Mouse (Mus musculus): ENCODE data around the gene 4930556J24Rik. TPM values are rescaled to one million over a fixed set of nuclear protein-coding genes. Genes with fewer than 3 reads are reported as not detected.
"Not testable (repeated sequence)": the region's sequence is repeated elsewhere in the genome, so short reads cannot be mapped to it uniquely, and the experiment has no call there.

The 4930556J24Rik gene
- polyA plus RNA-seq, 1 experiment: not detected

GRCm38 (mm10) chr11:3914109-3914840 is 62.3 kb downstream of the 4930556J24Rik start, which contains the start of gene Slc35e4:
TSS of gene Slc35e4 (minus strand) at chr11:3914664.
- DNase-seq (ENCODE audit: low read depth): peak; percentile 90
- TF ChIP-seq CTCF (IDR thresholded peaks at IDR 0.05; ENCODE audit: borderline replicate concordance, extremely low read depth, insufficient read depth, insufficient read length) (peak; percentile 95), POLR2A (IDR thresholded peaks at IDR 0.05; ENCODE audit: borderline replicate concordance, extremely low read depth, insufficient read depth, insufficient read length, poor library complexity, severe bottlenecking) (no peak)

GRCm38 (mm10) chr11:3913316-3914108 is 63.1 kb downstream of the 4930556J24Rik start:
- peak; percentile 95 for DNase-seq (ENCODE audit: low read depth)
- TF ChIP-seq POLR2A (IDR thresholded peaks at IDR 0.05; ENCODE audit: borderline replicate concordance, extremely low read depth, insufficient read depth, insufficient read length, poor library complexity, severe bottlenecking): peak; percentile 21; the same call in 1 of the 2 replicates
- no peak for TF ChIP-seq CTCF (IDR thresholded peaks at IDR 0.05; ENCODE audit: borderline replicate concordance, extremely low read depth, insufficient read depth, insufficient read length)

GRCm38 (mm10) chr11:3912875-3913271 is 63.7 kb downstream of the 4930556J24Rik start:
- DNase-seq (ENCODE audit: low read depth): peak; percentile 55

GRCm38 (mm10) chr11:3912100-3912874 is 64.3 kb downstream of the 4930556J24Rik start:
- no peak for TF ChIP-seq POLR2A (IDR thresholded peaks at IDR 0.05; ENCODE audit: borderline replicate concordance, extremely low read depth, insufficient read depth, insufficient read length, poor library complexity, severe bottlenecking)
- peak; percentile 89 for DNase-seq (ENCODE audit: low read depth)

More at GRCm38 (mm10) chr11:3912875-3913271, 63.7 kb downstream of the 4930556J24Rik start:
- TF ChIP-seq POLR2A (IDR thresholded peaks at IDR 0.05; ENCODE audit: borderline replicate concordance, extremely low read depth, insufficient read depth, insufficient read length, poor library complexity, severe bottlenecking): no peak
- no peak; the same call in 1 of the 2 replicates for TF ChIP-seq CTCF (IDR thresholded peaks at IDR 0.05; ENCODE audit: borderline replicate concordance, extremely low read depth, insufficient read depth, insufficient read length)

- DNase-seq (ENCODE audit: low read depth): not testable (repeated sequence)
These were observed 65.1 kb downstream of the 4930556J24Rik start for GRCm38 (mm10) chr11:3911440-3911839.

- TF ChIP-seq CTCF (IDR thresholded peaks at IDR 0.05; ENCODE audit: borderline replicate concordance, extremely low read depth, insufficient read depth, insufficient read length): no peak
- no peak for TF ChIP-seq POLR2A (IDR thresholded peaks at IDR 0.05; ENCODE audit: borderline replicate concordance, extremely low read depth, insufficient read depth, insufficient read length, poor library complexity, severe bottlenecking)
- DNase-seq (ENCODE audit: low read depth): no peak
These were observed 65.9 kb downstream of the 4930556J24Rik start for GRCm38 (mm10) chr11:3910513-3911310.

- no peak for DNase-seq (ENCODE audit: low read depth)
- TF ChIP-seq CTCF (IDR thresholded peaks at IDR 0.05; ENCODE audit: borderline replicate concordance, extremely low read depth, insufficient read depth, insufficient read length) (no peak), POLR2A (IDR thresholded peaks at IDR 0.05; ENCODE audit: borderline replicate concordance, extremely low read depth, insufficient read depth, insufficient read length, poor library complexity, severe bottlenecking) (no peak)
These were observed 67.3 kb downstream of the 4930556J24Rik start for GRCm38 (mm10) chr11:3909236-3909635.

GRCm38 (mm10) chr11:3905446-3905845 is 71.1 kb downstream of the 4930556J24Rik start:
- DNase-seq (ENCODE audit: low read depth): no peak
- TF ChIP-seq POLR2A (IDR thresholded peaks at IDR 0.05; ENCODE audit: borderline replicate concordance, extremely low read depth, insufficient read depth, insufficient read length, poor library complexity, severe bottlenecking) (no peak), CTCF (IDR thresholded peaks at IDR 0.05; ENCODE audit: borderline replicate concordance, extremely low read depth, insufficient read depth, insufficient read length) (no peak)

- no peak for TF ChIP-seq POLR2A (IDR thresholded peaks at IDR 0.05; ENCODE audit: borderline replicate concordance, extremely low read depth, insufficient read depth, insufficient read length, poor library complexity, severe bottlenecking)
- TF ChIP-seq CTCF (IDR thresholded peaks at IDR 0.05; ENCODE audit: borderline replicate concordance, extremely low read depth, insufficient read depth, insufficient read length): no peak
- no peak for DNase-seq (ENCODE audit: low read depth)
These were observed 71.9 kb downstream of the 4930556J24Rik start for GRCm38 (mm10) chr11:3904673-3905072.

GRCm38 (mm10) chr11:3903046-3903445 is 73.5 kb downstream of the 4930556J24Rik start:
- TF ChIP-seq POLR2A (IDR thresholded peaks at IDR 0.05; ENCODE audit: borderline replicate concordance, extremely low read depth, insufficient read depth, insufficient read length, poor library complexity, severe bottlenecking) (no peak), CTCF (IDR thresholded peaks at IDR 0.05; ENCODE audit: borderline replicate concordance, extremely low read depth, insufficient read depth, insufficient read length) (no peak)
- DNase-seq (ENCODE audit: low read depth): peak; percentile 28

Measured in brain, embryonic 14.5 days (tissue).